Mouse (Mus musculus): ENCODE results near the gene Rap1a.
"Not testable (repeated sequence)": the region's sequence is repeated elsewhere in the genome, so short reads cannot be mapped to it uniquely, and the experiment has no call there.

Rap1a gene

GRCm38 (mm10) chr3:105714820-105715167 is 86.3 kb downstream of the Rap1a start:
- DNase-seq (ENCODE audit: low spot score) = no peak

GRCm38 (mm10) chr3:105714091-105714819 is 86.9 kb downstream of the Rap1a start:
- DNase-seq (ENCODE audit: low spot score) = no peak

GRCm38 (mm10) chr3:105712827-105713226 is 88.3 kb downstream of the Rap1a start:
- DNase-seq (ENCODE audit: low spot score) = no peak

GRCm38 (mm10) chr3:105711741-105712140 is 89.4 kb downstream of the Rap1a start:
- DNase-seq (ENCODE audit: low spot score) = no peak

- DNase-seq (ENCODE audit: low spot score) = no peak
Measured at GRCm38 (mm10) chr3:105710246-105710645, 90.9 kb downstream of the Rap1a start.

- DNase-seq (ENCODE audit: low spot score) = no peak
Measured at GRCm38 (mm10) chr3:105707590-105707989, 93.5 kb downstream of the Rap1a start.

DNA sequence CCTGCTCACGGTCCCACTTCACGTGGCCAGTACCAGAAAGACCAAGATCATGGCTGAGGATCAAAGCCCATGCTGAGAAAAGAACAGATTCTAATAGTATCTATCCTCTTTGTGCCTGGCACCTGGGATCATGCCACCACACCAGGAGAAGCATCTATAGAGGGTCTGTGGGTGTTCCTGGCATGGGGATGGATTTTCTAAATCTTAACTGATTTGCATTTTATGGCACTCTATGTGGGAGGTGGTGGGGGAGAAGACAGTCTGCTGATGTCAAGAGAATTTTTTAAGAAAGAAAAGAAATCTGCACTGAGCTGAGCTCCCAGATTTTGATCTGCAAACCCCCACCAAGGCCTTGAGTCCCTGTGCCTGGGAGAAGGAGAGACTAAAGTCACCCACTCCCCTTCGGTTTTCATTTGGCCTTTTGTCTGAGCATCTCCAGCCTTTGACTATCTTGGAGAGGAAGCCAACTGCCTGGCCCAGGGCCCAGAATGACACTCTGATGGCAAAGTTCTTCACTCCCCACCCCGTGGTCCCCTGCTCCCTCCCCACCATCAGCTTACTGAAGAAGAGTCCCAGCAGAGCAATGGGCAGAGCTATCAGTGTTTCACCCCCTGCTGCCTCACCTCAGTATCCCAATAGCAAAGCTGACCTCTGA is 94.6 kb downstream of the Rap1a start:
- no peak for DNase-seq (ENCODE audit: low spot score)

DNA sequence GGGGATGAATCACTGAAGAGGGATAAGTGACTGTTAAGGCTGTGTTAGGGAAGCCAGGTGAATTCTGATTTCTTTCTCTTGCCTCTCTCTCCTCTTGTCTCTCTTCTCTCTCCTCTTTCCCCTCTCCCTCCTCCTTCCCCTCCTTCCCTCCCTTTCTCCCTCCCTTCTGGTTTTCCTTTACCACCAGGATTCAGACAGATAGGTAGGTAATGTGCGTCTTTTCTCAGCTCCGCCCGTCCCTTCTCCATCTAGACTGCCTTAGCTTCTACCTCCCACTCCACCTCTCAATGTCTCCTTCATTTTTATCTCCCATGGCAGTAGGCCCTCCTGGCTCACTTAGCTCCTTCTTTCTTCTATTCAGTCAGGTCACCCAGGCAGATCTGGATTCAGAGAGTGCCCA is 95.6 kb downstream of the Rap1a start:
- DNase-seq (ENCODE audit: low spot score) = no peak

GRCm38 (mm10) chr3:105705061-105705549 is 96.0 kb downstream of the Rap1a start:
- peak; percentile 78 for DNase-seq (ENCODE audit: low spot score)

DNA sequence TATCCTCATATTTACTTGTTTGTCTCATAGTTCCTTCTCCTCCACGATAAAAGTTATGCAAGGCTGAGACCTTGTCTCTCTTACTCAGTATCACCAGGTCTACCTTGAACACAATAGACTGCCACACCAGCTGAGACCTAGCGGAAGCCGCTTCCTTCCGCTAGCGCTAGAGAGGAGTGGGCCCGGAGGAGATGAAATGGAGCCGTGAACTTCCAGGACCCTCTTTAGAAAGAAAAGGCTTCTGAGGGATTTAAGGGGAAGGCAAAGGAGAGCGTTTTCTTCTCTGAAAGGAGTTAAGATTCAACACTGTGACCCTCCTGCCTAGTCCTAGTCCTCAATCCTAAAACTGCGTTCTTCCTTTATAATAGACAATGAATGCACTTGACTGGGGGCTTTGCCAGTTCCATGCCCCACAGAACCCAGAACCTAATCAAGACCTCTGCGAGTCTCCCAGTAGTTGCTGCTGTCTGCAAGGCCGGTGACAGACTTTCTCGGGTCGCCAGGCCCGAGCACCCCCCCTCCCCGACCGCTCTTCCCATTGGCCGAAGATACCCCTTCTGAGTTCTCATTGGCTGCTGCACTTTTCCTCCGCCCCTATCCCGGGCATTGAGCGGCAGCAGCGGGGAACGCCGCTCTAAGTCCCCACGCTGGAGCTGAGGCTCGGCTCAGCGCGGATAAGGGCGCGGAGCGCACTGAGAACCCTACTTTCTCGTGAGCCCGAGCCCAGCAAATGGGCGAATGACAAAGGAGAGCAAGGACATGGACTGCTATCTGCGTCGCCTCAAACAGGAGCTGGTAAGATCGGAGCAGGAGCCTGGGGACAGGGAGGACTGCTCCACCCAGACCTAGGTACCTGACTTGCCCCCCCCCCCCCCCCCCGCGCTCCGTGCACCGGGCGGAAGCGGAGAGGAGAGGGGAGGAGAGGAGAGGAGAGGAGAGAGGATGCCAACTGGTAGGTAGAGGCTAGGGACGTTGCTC is 96.8 kb downstream of the Rap1a start, which contains the start of gene Inka2:
Gene Inka2 (plus strand): TSS at position 569 of the 978 bp plus-strand sequence.
- peak; percentile 75 for DNase-seq (ENCODE audit: low spot score)

GRCm38 (mm10) chr3:105703571-105703970 is 97.6 kb downstream of the Rap1a start:
- no peak for DNase-seq (ENCODE audit: low spot score)

DNA sequence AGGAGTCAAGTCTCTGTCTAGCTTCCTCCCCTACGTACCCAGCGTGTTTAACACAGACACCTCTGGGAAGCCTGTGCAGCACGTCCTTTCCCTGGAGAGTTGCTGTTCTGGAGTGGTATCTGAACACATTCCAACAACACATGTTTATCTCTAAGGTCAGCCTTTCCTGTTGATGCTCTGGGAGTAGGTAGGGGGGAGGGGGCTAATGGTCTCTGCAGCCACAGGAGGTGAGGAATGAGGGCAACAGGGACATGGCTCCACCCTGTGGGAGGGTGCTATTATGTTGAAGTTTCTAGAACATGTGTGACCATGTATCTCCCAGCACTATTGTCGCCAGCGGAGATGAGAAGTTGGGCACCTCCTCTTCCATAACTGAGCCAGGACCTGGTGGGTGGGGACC is 99.7 kb downstream of the Rap1a start:
- no peak for DNase-seq (ENCODE audit: low spot score)

DNA sequence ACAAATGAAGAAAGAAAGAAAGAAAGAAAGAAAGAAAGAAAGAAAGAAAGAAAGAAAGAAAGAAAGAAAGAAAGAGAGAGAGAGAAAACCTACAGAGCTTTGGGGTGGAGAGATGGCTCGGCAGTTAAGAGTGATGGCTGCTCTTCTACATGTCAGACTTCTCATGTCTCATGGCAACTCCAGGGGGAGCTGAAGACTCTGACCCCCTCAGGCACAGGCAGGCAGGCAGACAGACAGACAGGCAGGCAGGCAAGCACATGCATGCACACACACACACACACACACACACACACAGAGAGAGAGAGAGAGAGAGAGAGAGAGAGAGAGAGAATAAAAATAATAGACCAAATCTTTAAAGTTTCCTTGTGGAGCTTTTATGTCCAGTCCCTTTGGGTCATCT is 100.3 kb downstream of the Rap1a start:
- DNase-seq (ENCODE audit: low spot score) = not testable (repeated sequence)

GRCm38 (mm10) chr3:105699241-105699933 is 101.7 kb downstream of the Rap1a start:
- no peak for DNase-seq (ENCODE audit: low spot score)

- DNase-seq (ENCODE audit: low spot score) = no peak
Measured at GRCm38 (mm10) chr3:105698311-105698710, 102.8 kb downstream of the Rap1a start.

DNA sequence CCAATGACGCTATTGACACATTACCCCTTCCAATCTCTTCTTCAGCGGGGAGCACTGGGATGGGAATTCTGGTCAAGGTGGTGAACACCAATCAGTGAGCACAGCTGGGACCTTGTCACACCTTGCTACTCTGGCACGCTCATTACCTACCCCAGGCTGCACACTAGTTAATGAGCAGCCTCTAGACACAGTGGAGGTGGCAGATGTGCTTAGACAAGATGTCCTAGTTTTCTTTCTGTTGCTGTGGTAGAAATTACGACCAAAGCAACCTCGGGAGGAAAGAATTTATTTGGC is 104.0 kb downstream of the Rap1a start:
- no peak for DNase-seq (ENCODE audit: low spot score)

DNA sequence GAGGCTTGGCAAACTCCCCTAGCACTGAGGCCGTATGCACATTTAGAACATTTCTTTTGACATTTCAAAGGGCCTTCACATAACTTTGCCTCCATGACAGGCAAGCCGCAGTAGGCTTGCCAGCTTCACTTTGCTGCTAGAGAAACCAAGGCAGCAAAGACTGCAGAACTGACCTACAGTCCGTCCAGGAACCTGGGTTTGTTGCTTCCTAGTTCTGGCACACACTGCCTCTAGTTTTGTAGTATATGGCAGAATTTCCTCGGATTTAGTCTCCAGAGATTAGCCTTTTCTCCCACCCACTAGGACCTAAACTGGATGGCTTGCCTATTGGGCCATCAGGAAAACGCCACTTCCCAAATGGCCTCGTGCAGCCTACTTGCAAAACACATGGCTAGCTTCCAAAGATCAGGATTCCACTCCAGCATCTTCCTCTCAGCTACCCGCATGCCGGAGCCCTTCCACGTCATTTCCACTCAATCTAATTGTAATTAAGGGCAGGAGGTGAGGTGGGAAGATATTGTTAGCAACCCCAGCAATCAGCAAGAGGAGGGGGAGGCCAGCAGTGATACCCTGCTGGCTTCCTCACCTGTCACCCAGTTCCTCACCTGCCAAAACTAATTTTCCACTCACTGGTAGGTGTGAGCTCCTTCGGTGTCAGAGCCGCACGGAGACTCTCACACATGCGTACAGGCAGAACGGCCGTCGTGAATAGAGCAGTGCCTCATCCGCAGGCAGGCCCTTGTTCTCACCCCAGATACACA is 104.6 kb downstream of the Rap1a start:
- DNase-seq (ENCODE audit: low spot score) = no peak

DNA sequence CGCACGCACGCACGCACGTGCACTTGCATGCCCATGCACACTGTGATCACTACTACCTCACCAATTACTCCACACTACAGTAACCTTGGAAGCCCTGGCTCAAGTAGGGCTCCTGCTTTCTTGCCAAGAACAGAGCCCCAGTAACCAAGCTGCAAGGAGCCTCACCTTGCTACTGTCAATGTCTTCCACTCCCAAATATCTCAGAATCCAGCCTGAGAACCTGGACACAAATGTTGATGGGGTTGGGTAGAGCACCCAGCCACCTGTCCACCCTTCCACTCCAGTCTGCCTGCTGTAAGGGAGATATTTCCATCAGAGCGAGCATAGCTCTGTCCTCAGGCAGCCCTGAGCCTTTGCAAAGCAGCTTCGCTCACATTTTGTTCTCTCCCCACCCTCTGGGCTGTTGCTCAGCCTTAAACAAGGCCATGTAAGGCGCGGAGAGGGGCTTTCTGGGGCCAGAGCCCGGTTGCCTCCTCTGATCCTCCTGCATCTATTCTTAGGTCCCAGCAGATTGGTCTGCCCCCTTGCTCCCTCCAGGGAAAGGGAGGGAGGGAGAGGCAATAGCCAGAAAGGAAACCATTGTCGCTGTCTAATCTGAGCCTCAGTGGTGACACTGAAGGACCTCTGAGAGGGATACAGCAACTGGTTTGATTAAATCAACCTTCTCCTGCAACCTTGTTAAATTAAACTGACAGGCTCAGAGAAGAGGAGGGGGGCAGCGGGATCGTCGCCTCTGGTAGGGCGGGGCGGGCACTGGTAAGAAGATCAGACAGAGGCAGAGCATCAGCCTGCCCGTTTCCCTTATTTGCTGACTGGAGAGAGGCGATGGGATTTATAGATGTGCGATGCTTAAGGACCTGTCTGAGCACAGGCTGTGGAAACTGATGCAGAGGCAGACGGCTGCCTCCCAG is 105.4 kb downstream of the Rap1a start:
- no peak for DNase-seq (ENCODE audit: low spot score)

DNA sequence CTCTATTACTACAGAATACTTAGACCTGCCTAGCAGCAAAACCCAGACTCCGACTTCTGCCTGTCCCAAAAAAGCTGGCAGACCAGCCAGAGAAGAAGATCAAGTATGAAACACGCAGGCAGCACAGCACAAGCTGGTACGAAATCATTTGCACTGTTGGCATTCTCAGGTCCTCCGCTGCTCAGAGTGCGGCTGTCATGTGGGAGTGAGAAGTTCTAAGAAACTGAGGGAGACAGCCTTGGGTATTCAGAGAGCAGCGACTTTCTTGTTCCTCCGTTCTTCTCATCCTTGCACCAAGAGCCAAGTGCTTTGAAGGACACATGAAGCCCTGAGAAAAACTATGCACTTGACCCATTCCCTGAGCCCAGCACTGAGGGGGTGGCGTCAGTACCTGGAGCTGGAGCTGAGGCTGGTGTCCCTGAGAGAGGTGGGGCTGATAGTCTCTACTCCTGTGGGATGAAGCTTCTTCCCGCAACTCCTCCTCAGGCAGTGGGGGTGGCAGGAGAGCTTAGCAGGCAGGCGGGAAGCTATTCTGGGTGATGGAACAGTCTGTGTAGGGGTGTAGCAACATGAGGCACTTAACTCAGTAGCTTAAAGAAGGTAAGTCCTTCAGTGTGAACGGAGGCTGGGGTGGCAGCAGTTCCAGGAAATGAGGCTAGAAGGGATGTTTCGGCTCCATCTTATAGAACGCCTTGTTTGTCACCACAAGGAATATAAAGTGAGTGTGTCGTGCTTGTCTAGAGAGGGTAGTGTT is 107.6 kb downstream of the Rap1a start:
- no peak for DNase-seq (ENCODE audit: low spot score)

Measured in urinary bladder, postnatal 14 days (tissue).